Mouse (Mus musculus) c-Kit-positive CD71-negative TER-119-negative erythroid progenitor cells, embryonic 14.5 days (primary cell): ENCODE results near the gene Pgs1.

ENCODE experiments used
- DNase-seq: peaks from one replicate; pipeline ENCODE4 v3.0.0-alpha.2; 2013; ENCODE audit warnings: low read depth

Gene Pgs1

GRCm38 (mm10) chr11:118050174-118050573 is 64.1 kb downstream of the Pgs1 start:
- DNase-seq: no peak

GRCm38 (mm10) chr11:118058367-118058766 is 72.3 kb downstream of the Pgs1 start:
- DNase-seq: no peak

- no peak for DNase-seq
Observed at GRCm38 (mm10) chr11:118058872-118059271, 72.8 kb downstream of the Pgs1 start.

GRCm38 (mm10) chr11:118060038-118060437 is 73.9 kb downstream of the Pgs1 start:
- no peak for DNase-seq

- DNase-seq: no peak
Observed at GRCm38 (mm10) chr11:118067588-118067987, 81.5 kb downstream of the Pgs1 start.

GRCm38 (mm10) chr11:118068812-118069332 is 82.8 kb downstream of the Pgs1 start:
- DNase-seq: no peak

- DNase-seq: no peak
Observed at GRCm38 (mm10) chr11:118071227-118071912, 85.3 kb downstream of the Pgs1 start.
